Mouse (Mus musculus): Measurements from ENCODE around the gene Shank2. TPM values are rescaled to one million over a fixed set of nuclear protein-coding genes. Genes with fewer than 3 reads are reported as not detected.

The Shank2 gene
- polyA plus RNA-seq, 1 experiment from 2014 or later: 1.7 TPM

- DNase-seq (ENCODE audit: low spot score): peak; percentile 78
- H3K4me2 ChIP-seq (ENCODE audit: low read length): peak overlapping the region; percentile 26
- peak; percentile 83 for ATAC-seq (replicated peaks; ENCODE audit: low FRiP score, low TSS enrichment, low read depth)
These were observed 416.1 kb downstream of the Shank2 start for GRCm38 (mm10) chr7:144417644-144418343.

GRCm38 (mm10) chr7:144420552-144420951 is 418.8 kb downstream of the Shank2 start:
- ATAC-seq (replicated peaks; ENCODE audit: low FRiP score, low TSS enrichment, low read depth): no peak
- no peaks in the 10 kb centered on the region for H3K9me3 ChIP-seq (ENCODE audit: control insufficient read depth, low read length)
- no peak overlapping the region for H3K9ac ChIP-seq (ENCODE audit: low read length)
- H3K27ac ChIP-seq (ENCODE audit: low read depth): no peak overlapping the region
- DNase-seq (ENCODE audit: low spot score): no peak
- H3K4me1 ChIP-seq (replicated peaks; ENCODE audit: control insufficient read depth, insufficient read depth, low read length): peaks cover 13% of the 10 kb centered on the region
- no peaks in the 10 kb centered on the region for H3K27me3 ChIP-seq (replicated peaks; ENCODE audit: control insufficient read depth, insufficient read depth, low read length)
- no peak overlapping the region for H3K4me3 ChIP-seq (ENCODE audit: low read depth, low read length)
- WGBS: 31% methylated on average over 16 of the region's 16 CpGs
- H3K4me2 ChIP-seq (ENCODE audit: low read length): no peak overlapping the region
- H3K36me3 ChIP-seq (ENCODE audit: control insufficient read depth, insufficient read depth, low read length): no peaks in the 10 kb centered on the region

More at GRCm38 (mm10) chr7:144417644-144418343, 416.1 kb downstream of the Shank2 start:
- Histone ChIP-seq H3K27ac (ENCODE audit: low read depth) (peak overlapping the region; percentile 59; the same call in 1 of the 2 replicates), H3K9ac (ENCODE audit: low read length) (no peak overlapping the region), H3K9me3 (ENCODE audit: control insufficient read depth, low read length) (no peaks in the 10 kb centered on the region), H3K27me3 (replicated peaks; ENCODE audit: control insufficient read depth, insufficient read depth, low read length) (no peaks in the 10 kb centered on the region), H3K36me3 (ENCODE audit: control insufficient read depth, insufficient read depth, low read length) (no peaks in the 10 kb centered on the region), H3K4me3 (ENCODE audit: low read depth, low read length) (no peak overlapping the region), H3K4me1 (replicated peaks; ENCODE audit: control insufficient read depth, insufficient read depth, low read length) (peaks cover 15% of the 10 kb centered on the region)
- WGBS: 21% methylated on average over 16 of the region's 16 CpGs

DNA sequence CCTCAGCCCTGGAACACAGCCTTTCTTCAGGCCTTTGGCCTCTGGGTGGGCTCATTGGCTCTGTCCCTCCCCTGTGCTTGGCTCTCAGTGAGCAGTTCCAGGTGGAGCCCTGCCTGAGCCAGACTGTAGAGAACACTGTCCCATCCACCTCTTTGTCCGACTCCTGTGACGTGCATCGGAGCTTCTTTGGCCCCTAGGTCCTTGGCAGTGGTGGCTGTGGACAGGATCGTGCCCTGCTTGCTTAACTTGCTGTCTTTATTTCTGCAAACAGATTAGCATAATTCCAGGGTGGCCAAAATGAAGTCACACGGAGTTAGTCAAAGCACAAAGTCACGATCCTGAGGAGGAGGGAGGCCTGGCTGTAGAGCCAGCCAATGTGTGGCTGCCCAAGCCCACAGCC is 419.8 kb downstream of the Shank2 start:
- H3K4me2 ChIP-seq (ENCODE audit: low read length): no peak overlapping the region
- no peak overlapping the region for H3K4me3 ChIP-seq (ENCODE audit: low read depth, low read length)
- no peaks in the 10 kb centered on the region for H3K9me3 ChIP-seq (ENCODE audit: control insufficient read depth, low read length)
- no peak overlapping the region for H3K9ac ChIP-seq (ENCODE audit: low read length)
- H3K36me3 ChIP-seq (ENCODE audit: control insufficient read depth, insufficient read depth, low read length): no peaks in the 10 kb centered on the region
- no peaks in the 10 kb centered on the region for H3K27me3 ChIP-seq (replicated peaks; ENCODE audit: control insufficient read depth, insufficient read depth, low read length)
- WGBS: 81% methylated on average over 6 of the region's 6 CpGs
- no peak overlapping the region for H3K27ac ChIP-seq (ENCODE audit: low read depth)
- DNase-seq (ENCODE audit: low spot score) (no peak), ATAC-seq (replicated peaks; ENCODE audit: low FRiP score, low TSS enrichment, low read depth) (no peak)
- H3K4me1 ChIP-seq (replicated peaks; ENCODE audit: control insufficient read depth, insufficient read depth, low read length): peaks cover 13% of the 10 kb centered on the region

- WGBS: 8% methylated on average over 8 of the region's 8 CpGs
- H3K27me3 ChIP-seq (replicated peaks; ENCODE audit: control insufficient read depth, insufficient read depth, low read length): no peaks in the 10 kb centered on the region
- H3K9me3 ChIP-seq (ENCODE audit: control insufficient read depth, low read length): no peaks in the 10 kb centered on the region
- no peak overlapping the region for H3K27ac ChIP-seq (ENCODE audit: low read depth)
- H3K9ac ChIP-seq (ENCODE audit: low read length): no peak overlapping the region
- H3K36me3 ChIP-seq (ENCODE audit: control insufficient read depth, insufficient read depth, low read length): no peaks in the 10 kb centered on the region
- ATAC-seq (replicated peaks; ENCODE audit: low FRiP score, low TSS enrichment, low read depth): 0 out of 2 replicates have a peak, but pooled peaks have one; percentile 13
- H3K4me2 ChIP-seq (ENCODE audit: low read length): no peak overlapping the region
- peak; percentile 81 for DNase-seq (ENCODE audit: low spot score)
- H3K4me3 ChIP-seq (ENCODE audit: low read depth, low read length): no peak overlapping the region
- no peaks in the 10 kb centered on the region for H3K4me1 ChIP-seq (replicated peaks; ENCODE audit: control insufficient read depth, insufficient read depth, low read length)
These were observed 424.2 kb downstream of the Shank2 start for GRCm38 (mm10) chr7:144425953-144426352.

GRCm38 (mm10) chr7:144426594-144426993 is 424.9 kb downstream of the Shank2 start:
- no peak for DNase-seq (ENCODE audit: low spot score)
- H3K9ac ChIP-seq (ENCODE audit: low read length): no peak overlapping the region
- H3K27me3 ChIP-seq (replicated peaks; ENCODE audit: control insufficient read depth, insufficient read depth, low read length): no peaks in the 10 kb centered on the region
- H3K36me3 ChIP-seq (ENCODE audit: control insufficient read depth, insufficient read depth, low read length): no peaks in the 10 kb centered on the region
- WGBS: 77% methylated on average over 3 of the region's 3 CpGs
- no peaks in the 10 kb centered on the region for H3K4me1 ChIP-seq (replicated peaks; ENCODE audit: control insufficient read depth, insufficient read depth, low read length)
- H3K9me3 ChIP-seq (ENCODE audit: control insufficient read depth, low read length): no peaks in the 10 kb centered on the region
- no peak overlapping the region for H3K27ac ChIP-seq (ENCODE audit: low read depth)
- H3K4me3 ChIP-seq (ENCODE audit: low read depth, low read length): no peak overlapping the region
- ATAC-seq (replicated peaks; ENCODE audit: low FRiP score, low TSS enrichment, low read depth): no peak
- no peak overlapping the region for H3K4me2 ChIP-seq (ENCODE audit: low read length)

- ATAC-seq (replicated peaks; ENCODE audit: low FRiP score, low TSS enrichment, low read depth): no peak
- WGBS: 85% methylated on average over 3 of the region's 3 CpGs
These were observed 425.7 kb downstream of the Shank2 start for GRCm38 (mm10) chr7:144427460-144427859.

DNA sequence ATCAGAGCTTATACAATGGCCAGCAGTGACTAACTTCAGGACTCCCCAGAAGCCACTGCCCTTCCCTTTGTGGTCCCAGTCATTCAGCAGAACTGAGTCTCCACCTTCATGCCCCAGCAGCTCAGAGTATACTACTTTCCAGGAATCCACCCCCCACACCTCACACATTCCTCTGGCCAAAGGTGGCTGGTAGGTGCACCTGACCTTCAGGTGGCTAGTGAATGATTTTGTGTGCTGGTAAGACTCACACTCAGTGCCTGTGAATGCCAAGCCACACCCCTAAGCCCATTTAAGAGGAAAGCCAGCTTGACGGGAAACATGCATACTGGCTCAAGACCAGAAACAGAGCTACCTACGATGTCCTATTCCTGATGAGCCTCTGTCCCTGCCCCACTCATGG is 431.2 kb downstream of the Shank2 start:
- no peak overlapping the region for H3K4me2 ChIP-seq (ENCODE audit: low read length)

More at GRCm38 (mm10) chr7:144427460-144427859, 425.7 kb downstream of the Shank2 start:
- H3K4me2 ChIP-seq (ENCODE audit: low read length): no peak overlapping the region
- DNase-seq (ENCODE audit: low spot score): no peak
- no peaks in the 10 kb centered on the region for H3K4me1 ChIP-seq (replicated peaks; ENCODE audit: control insufficient read depth, insufficient read depth, low read length)
- H3K9me3 ChIP-seq (ENCODE audit: control insufficient read depth, low read length): no peaks in the 10 kb centered on the region
- H3K27me3 ChIP-seq (replicated peaks; ENCODE audit: control insufficient read depth, insufficient read depth, low read length): no peaks in the 10 kb centered on the region
- no peak overlapping the region for H3K4me3 ChIP-seq (ENCODE audit: low read depth, low read length)
- no peak overlapping the region for H3K9ac ChIP-seq (ENCODE audit: low read length)
- H3K27ac ChIP-seq (ENCODE audit: low read depth): no peak overlapping the region
- no peaks in the 10 kb centered on the region for H3K36me3 ChIP-seq (ENCODE audit: control insufficient read depth, insufficient read depth, low read length)

DNA sequence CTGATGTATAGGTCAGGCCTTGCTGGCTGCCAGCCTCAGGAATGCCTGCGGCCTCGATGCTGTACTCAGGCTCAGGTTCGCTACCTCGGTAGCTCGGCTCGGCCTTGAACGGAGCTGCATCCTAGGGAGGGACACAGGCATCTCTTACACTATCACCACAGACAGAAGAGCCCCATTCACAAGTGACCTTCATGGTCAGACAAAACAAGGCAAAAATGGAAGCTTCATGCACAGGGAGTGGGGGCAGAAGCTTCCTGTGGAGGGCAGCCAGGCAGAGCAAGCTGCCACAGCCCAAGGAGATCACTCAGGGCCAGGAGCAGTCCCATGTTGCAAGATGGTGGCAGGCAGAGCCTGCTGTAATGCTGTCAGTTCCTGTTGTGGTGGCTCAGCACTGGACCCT is 437.1 kb downstream of the Shank2 start:
- H3K36me3 ChIP-seq (ENCODE audit: control insufficient read depth, insufficient read depth, low read length): peaks cover 76% of the 10 kb centered on the region
- H3K27me3 ChIP-seq (replicated peaks; ENCODE audit: control insufficient read depth, insufficient read depth, low read length): no peaks in the 10 kb centered on the region
- 95% methylated on average over 7 of the region's 7 CpGs for WGBS

More for the DNA sequence above, 431.2 kb downstream of the Shank2 start:
- Histone ChIP-seq H3K4me1 (replicated peaks; ENCODE audit: control insufficient read depth, insufficient read depth, low read length) (no peaks in the 10 kb centered on the region), H3K36me3 (ENCODE audit: control insufficient read depth, insufficient read depth, low read length) (peaks cover 23% of the 10 kb centered on the region), H3K27ac (ENCODE audit: low read depth) (no peak overlapping the region), H3K4me3 (ENCODE audit: low read depth, low read length) (no peak overlapping the region), H3K27me3 (replicated peaks; ENCODE audit: control insufficient read depth, insufficient read depth, low read length) (no peaks in the 10 kb centered on the region), H3K9ac (ENCODE audit: low read length) (no peak overlapping the region), H3K9me3 (ENCODE audit: control insufficient read depth, low read length) (no peaks in the 10 kb centered on the region)
- WGBS: 59% methylated on average over 2 of the region's 2 CpGs
- no peak for ATAC-seq (replicated peaks; ENCODE audit: low FRiP score, low TSS enrichment, low read depth)
- DNase-seq (ENCODE audit: low spot score): no peak

DNA sequence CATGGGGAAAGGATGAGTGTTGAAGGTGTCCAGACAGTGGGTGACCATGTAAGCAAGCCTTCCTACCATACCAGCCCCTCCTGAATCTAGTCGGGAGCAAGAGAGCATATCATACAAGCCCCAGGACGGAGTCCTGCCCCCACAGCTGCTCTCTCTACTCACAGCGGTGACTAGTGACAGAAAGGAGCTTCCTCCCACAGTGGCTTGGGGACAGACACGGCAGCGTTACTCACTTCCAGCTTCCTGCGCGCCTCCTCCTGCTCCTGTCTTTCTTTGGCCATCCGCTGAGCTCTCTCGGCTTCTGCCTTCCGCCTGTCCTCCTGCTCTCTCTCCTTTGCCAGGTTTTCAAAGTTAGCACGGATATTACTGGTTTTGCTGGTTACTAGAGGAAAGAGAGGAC is 439.7 kb downstream of the Shank2 start:
- no peak for ATAC-seq (replicated peaks; ENCODE audit: low FRiP score, low TSS enrichment, low read depth)
- no peak overlapping the region for H3K9ac ChIP-seq (ENCODE audit: low read length)
- peaks cover 91% of the 10 kb centered on the region for H3K36me3 ChIP-seq (ENCODE audit: control insufficient read depth, insufficient read depth, low read length)
- no peak for DNase-seq (ENCODE audit: low spot score)
- no peak overlapping the region for H3K4me3 ChIP-seq (ENCODE audit: low read depth, low read length)
- no peaks in the 10 kb centered on the region for H3K9me3 ChIP-seq (ENCODE audit: control insufficient read depth, low read length)
- H3K4me2 ChIP-seq (ENCODE audit: low read length): no peak overlapping the region
- 91% methylated on average over 11 of the region's 11 CpGs for WGBS
- H3K27me3 ChIP-seq (replicated peaks; ENCODE audit: control insufficient read depth, insufficient read depth, low read length): no peaks in the 10 kb centered on the region
- no peak overlapping the region for H3K27ac ChIP-seq (ENCODE audit: low read depth)
- no peaks in the 10 kb centered on the region for H3K4me1 ChIP-seq (replicated peaks; ENCODE audit: control insufficient read depth, insufficient read depth, low read length)

More for the DNA sequence above, 437.1 kb downstream of the Shank2 start:
- ATAC-seq (replicated peaks; ENCODE audit: low FRiP score, low TSS enrichment, low read depth) (no peak), DNase-seq (ENCODE audit: low spot score) (no peak)
- H3K9me3 ChIP-seq (ENCODE audit: control insufficient read depth, low read length): no peaks in the 10 kb centered on the region
- no peak overlapping the region for H3K4me2 ChIP-seq (ENCODE audit: low read length)
- H3K4me1 ChIP-seq (replicated peaks; ENCODE audit: control insufficient read depth, insufficient read depth, low read length): no peaks in the 10 kb centered on the region
- H3K4me3 ChIP-seq (ENCODE audit: low read depth, low read length): no peak overlapping the region
- H3K9ac ChIP-seq (ENCODE audit: low read length): no peak overlapping the region
- no peak overlapping the region for H3K27ac ChIP-seq (ENCODE audit: low read depth)

Measured in intestine, embryonic 14.5 days (tissue).